ENCODE assay signal across 7 mouse cellular contexts in genomic region chr6:87466221-87466620, GRCm38 (mm10). TPM values are rescaled to one million over a fixed set of nuclear protein-coding genes. Genes with fewer than 3 reads are reported as not detected.
DNase-seq lines count a peak whose midpoint lies in the region; ATAC-seq lines count a peak whose summit lies in the region.

No protein-coding gene starts in this region.

- no peaks in the 10 kb centered on the region for H3K27me3 ChIP-seq in midbrain, embryonic 15.5 days (replicated peaks)

- peak; percentile 65 for DNase-seq in adrenal gland, adult 18-20 months (ENCODE audit: low spot score in 2 of 2)
- peak; percentile 77 for DNase-seq in gastrocnemius, postnatal 10 days
- DNase-seq in left cerebral cortex, postnatal 36 days (ENCODE audit: low spot score in 2 of 2) = peak; percentile 40 to 47
- DNase-seq in spleen, postnatal 10 days (ENCODE audit: low spot score in 2 of 2) = peak; percentile 53 to 72

- peak overlapping the region; percentile 10; the same call in 1 of the 2 replicates for H3K4me3 ChIP-seq in midbrain, embryonic 15.5 days

- no peaks in the 10 kb centered on the region for H3K36me3 ChIP-seq in midbrain, embryonic 15.5 days (replicated peaks)

- no peaks in the 10 kb centered on the region for H3K4me1 ChIP-seq in midbrain, embryonic 15.5 days

- no peak overlapping the region for H3K27ac ChIP-seq in midbrain, embryonic 15.5 days

- H3K4me2 ChIP-seq in midbrain, embryonic 15.5 days = peak overlapping the region; percentile 38

- ATAC-seq in common myeloid progenitor, adult 5-6 weeks (replicated peaks; ENCODE audit: low read depth, poor library complexity, severe bottlenecking) = peak; percentile 76
- peak; percentile 58 for ATAC-seq in inflammation-experienced regulatory T-cells, adult 6 months
- ATAC-seq in midbrain, embryonic 15.5 days (replicated peaks) = no peak

- WGBS in midbrain, embryonic 15.5 days = 10% methylated on average over 12 of the region's 12 CpGs

- H3K9me3 ChIP-seq in midbrain, embryonic 15.5 days = no peaks in the 10 kb centered on the region

- H3K9ac ChIP-seq in midbrain, embryonic 15.5 days = no peak overlapping the region

- intact Hi-C loops in left cerebral cortex, postnatal 36 days (cut with DNase I) = loop anchor here (5.0 kb wide), 1 partner anchor 206 kb away; the partner anchor contains the start of gene Aplf

RNA-seq across cellular contexts. Expression of gene Bmp10, which starts 37.4 kb away (rescaled TPM):
- total RNA-seq in adrenal gland, adult 18-20 months (2021) = not detected
- total RNA-seq in common myeloid progenitor, adult 5-6 weeks (2017) = not detected in 2 replicates
- total RNA-seq in gastrocnemius, postnatal 10 days (2021) = not detected
- not detected for polyA plus RNA-seq in inflammation-experienced regulatory T-cells, adult 6 months (2017; shearing (Covaris generic))
- total RNA-seq in left cerebral cortex, postnatal 36 days (2021) = not detected
- polyA plus RNA-seq in midbrain, embryonic 15.5 days (2015; fragmentation: Nextera tagmentation; extraction: Ambion mirVana) = not detected in 2 replicates
